Mouse (Mus musculus): ENCODE results near the gene B3gnt2. TPM values are rescaled to one million over a fixed set of nuclear protein-coding genes. Genes with fewer than 3 reads are reported as not detected.
"Not testable (repeated sequence)": the region's sequence is repeated elsewhere in the genome, so short reads cannot be mapped to it uniquely, and the experiment has no call there.

The B3gnt2 gene
- polyA plus RNA-seq, 1 experiment from 2014 or later = 6.9 TPM

DNA sequence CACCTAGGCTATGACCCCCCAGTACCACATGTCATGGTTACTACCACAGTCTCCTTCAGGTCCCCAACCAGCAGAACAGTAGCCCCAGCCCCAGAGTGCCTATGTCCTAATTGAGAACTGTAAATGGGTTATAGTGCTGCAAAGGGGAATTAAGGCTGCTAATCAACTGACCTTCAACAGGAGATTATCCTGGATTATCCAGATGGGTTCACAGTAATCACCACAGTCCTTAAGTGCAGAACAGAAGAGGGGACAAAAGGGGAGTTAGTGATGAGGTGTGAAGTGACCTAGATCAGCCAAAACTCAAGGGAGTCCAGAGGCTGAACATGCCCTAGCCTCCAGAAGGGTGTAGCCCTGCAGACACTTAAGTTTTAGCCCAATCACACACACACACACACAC is 115.4 kb downstream of the B3gnt2 start:
- Histone ChIP-seq H3K36me3 (ENCODE audit: control insufficient read depth, insufficient read depth) (no peaks in the 10 kb centered on the region), H3K27ac (ENCODE audit: low read length) (no peak overlapping the region), H3K9me3 (replicated peaks; ENCODE audit: control insufficient read depth, low read length) (peaks cover 12% of the 10 kb centered on the region), H3K27me3 (ENCODE audit: control insufficient read depth, insufficient read depth, low read length) (no peaks in the 10 kb centered on the region), H3K4me2 (ENCODE audit: low read depth, low read length) (no peak overlapping the region), H3K4me1 (ENCODE audit: control insufficient read depth, insufficient read depth, low read length) (no peaks in the 10 kb centered on the region), H3K4me3 (ENCODE audit: low read length) (no peak overlapping the region), H3K9ac (ENCODE audit: low read length) (no peak overlapping the region)
- ATAC-seq (replicated peaks; ENCODE audit: extremely low read depth, insufficient read depth, low FRiP score) = no peak

DNA sequence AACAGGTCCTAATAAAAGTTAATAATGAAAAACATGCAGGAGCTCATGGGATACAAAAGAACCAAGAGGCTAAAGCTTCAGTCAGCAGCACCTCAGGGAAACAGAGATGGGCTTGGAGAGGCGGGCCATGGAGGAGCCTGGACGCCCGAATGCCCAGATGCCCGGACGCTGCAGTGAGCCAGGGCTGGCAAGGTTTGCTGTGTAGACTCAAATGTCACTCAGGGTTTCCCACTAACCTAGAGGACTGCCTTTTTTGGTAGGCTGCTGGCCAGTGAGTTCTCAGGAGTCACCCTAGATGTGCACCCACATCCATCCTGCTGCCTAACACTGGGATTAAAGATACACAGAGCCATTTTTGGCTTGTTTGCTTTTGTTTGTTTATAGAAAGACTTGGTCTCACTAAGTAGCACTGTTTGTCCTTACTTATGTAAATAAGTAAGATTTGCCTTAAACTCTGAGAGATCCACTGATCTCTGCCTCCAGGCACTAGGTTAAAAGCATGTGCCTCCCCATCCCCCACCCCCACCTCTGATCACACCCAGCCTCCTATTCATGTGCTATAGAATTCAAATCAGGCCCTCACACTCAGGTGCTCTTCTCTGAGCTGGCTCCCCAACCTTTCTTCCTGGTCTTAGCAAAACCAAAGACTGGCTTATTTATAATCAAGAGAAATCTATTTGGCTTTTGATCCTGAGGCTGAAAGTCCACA is 117.0 kb downstream of the B3gnt2 start:
- Histone ChIP-seq H3K27ac (ENCODE audit: low read length) (no peak overlapping the region), H3K4me3 (ENCODE audit: low read length) (no peak overlapping the region), H3K4me2 (ENCODE audit: low read depth, low read length) (no peak overlapping the region), H3K27me3 (ENCODE audit: control insufficient read depth, insufficient read depth, low read length) (no peaks in the 10 kb centered on the region), H3K9ac (ENCODE audit: low read length) (no peak overlapping the region), H3K4me1 (ENCODE audit: control insufficient read depth, insufficient read depth, low read length) (no peaks in the 10 kb centered on the region), H3K36me3 (ENCODE audit: control insufficient read depth, insufficient read depth) (no peaks in the 10 kb centered on the region), H3K9me3 (replicated peaks; ENCODE audit: control insufficient read depth, low read length) (peaks cover 12% of the 10 kb centered on the region)
- ATAC-seq (replicated peaks; ENCODE audit: extremely low read depth, insufficient read depth, low FRiP score) = no peak
- WGBS = 72% methylated on average over 5 of the region's 5 CpGs

DNA sequence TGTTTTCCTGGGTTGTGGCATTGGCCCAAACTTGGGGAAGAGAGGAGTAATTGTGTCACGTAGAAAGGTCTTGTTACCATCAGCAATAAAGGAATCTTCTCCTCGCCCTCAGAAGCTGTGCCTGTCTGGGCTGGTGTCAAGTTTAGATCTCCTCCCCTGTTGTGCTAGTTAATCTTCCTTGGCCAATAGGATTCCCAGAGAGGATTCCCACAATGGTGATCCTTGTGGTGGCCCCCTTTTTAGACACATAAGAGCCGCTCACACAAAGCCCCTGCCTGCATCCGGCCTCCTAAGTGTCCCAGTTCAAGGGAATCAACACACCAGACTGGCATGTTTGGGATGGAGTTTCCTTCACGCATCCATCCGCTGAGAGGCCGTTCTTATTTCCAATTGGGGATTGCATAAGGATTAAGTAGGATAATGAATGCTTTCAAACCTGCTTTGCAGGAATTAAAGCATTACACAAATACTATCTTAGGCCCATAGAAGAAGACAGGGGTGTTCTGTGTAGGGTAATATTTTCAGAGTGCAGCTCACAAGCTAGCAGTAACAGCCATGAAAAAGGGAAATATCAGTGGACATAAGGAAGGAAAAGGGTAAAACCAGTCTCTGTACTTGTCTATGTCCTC is 118.6 kb downstream of the B3gnt2 start:
- Histone ChIP-seq H3K4me3 (ENCODE audit: low read length) (no peak overlapping the region), H3K9me3 (replicated peaks; ENCODE audit: control insufficient read depth, low read length) (peaks cover 12% of the 10 kb centered on the region), H3K9ac (ENCODE audit: low read length) (no peak overlapping the region), H3K4me2 (ENCODE audit: low read depth, low read length) (no peak overlapping the region), H3K27ac (ENCODE audit: low read length) (no peak overlapping the region), H3K27me3 (ENCODE audit: control insufficient read depth, insufficient read depth, low read length) (no peaks in the 10 kb centered on the region), H3K4me1 (ENCODE audit: control insufficient read depth, insufficient read depth, low read length) (no peaks in the 10 kb centered on the region), H3K36me3 (ENCODE audit: control insufficient read depth, insufficient read depth) (no peaks in the 10 kb centered on the region)
- WGBS = 70% methylated on average over 7 of the region's 7 CpGs
- no peak for ATAC-seq (replicated peaks; ENCODE audit: extremely low read depth, insufficient read depth, low FRiP score)

DNA sequence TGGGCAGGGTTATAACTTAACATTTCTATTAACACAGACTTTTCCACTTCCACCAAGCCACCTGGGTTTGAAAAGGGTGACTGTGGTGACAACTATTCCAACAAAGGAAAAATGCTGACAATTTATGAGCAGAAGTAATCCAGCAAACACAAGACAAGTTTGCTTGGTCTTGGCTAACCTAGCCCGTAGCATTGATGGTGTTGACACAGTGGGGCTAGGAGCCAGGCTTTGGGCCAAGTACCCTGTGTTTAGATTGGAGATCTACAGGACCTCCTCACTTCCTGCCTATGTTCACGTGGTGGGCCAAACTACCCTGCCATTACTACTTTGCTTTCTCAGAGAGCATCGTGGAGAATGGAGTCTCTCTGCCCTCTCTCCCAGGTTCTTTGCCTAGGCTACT is 119.3 kb downstream of the B3gnt2 start:
- 47% methylated on average over 3 of the region's 3 CpGs for WGBS
- ATAC-seq (replicated peaks; ENCODE audit: extremely low read depth, insufficient read depth, low FRiP score) = no peak

DNA sequence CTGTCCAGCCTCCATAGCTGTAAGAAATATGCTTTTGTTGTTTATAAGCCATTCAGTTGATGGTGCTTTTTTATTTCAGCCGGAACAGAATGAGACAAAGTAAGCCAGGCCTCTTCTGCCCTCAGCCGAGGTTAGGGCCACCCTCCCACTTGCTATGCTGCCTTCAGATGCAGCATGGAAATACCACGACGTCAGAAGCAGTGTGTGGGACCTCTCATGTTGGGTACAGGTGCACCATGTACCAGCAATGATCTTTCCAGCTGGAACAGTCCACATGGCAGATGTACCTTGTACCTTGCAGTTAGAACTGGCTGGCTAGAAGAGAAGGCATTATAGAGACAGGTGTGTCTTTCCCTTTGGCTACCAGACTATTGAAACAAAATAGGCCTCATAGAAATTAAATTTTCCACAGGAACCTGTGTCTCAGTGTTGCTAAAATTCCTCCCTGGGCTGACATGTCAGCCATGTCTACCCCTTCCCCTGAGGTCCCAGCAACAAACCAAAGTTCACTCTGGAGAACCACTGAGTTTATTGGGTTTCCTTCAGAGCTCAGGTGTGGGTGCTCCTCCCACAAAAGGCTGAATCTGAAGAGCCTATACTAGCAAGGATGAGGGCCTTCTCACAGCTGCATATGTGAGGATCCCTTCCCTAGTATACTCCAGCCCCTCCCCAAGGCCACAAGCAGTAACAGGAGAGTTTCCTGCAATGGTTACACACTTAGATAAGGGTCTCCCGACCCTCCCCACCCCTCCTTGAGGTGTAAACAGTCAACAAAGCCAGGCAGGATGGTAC is 121.1 kb downstream of the B3gnt2 start:
- Histone ChIP-seq H3K27me3 (ENCODE audit: control insufficient read depth, insufficient read depth, low read length) (no peaks in the 10 kb centered on the region), H3K9ac (ENCODE audit: low read length) (no peak overlapping the region), H3K4me3 (ENCODE audit: low read length) (no peak overlapping the region), H3K4me2 (ENCODE audit: low read depth, low read length) (no peak overlapping the region), H3K4me1 (ENCODE audit: control insufficient read depth, insufficient read depth, low read length) (no peaks in the 10 kb centered on the region), H3K36me3 (ENCODE audit: control insufficient read depth, insufficient read depth) (no peaks in the 10 kb centered on the region), H3K9me3 (replicated peaks; ENCODE audit: control insufficient read depth, low read length) (no peaks in the 10 kb centered on the region), H3K27ac (ENCODE audit: low read length) (no peak overlapping the region)
- 63% methylated on average over 5 of the region's 5 CpGs for WGBS
- no peak for ATAC-seq (replicated peaks; ENCODE audit: extremely low read depth, insufficient read depth, low FRiP score)

More for the DNA sequence above, 119.3 kb downstream of the B3gnt2 start:
- no peak overlapping the region for H3K4me2 ChIP-seq (ENCODE audit: low read depth, low read length)
- peaks cover 9% of the 10 kb centered on the region for H3K9me3 ChIP-seq (replicated peaks; ENCODE audit: control insufficient read depth, low read length)
- no peak overlapping the region for H3K27ac ChIP-seq (ENCODE audit: low read length)
- H3K27me3 ChIP-seq (ENCODE audit: control insufficient read depth, insufficient read depth, low read length) = no peaks in the 10 kb centered on the region
- no peak overlapping the region for H3K4me3 ChIP-seq (ENCODE audit: low read length)
- no peaks in the 10 kb centered on the region for H3K36me3 ChIP-seq (ENCODE audit: control insufficient read depth, insufficient read depth)
- no peaks in the 10 kb centered on the region for H3K4me1 ChIP-seq (ENCODE audit: control insufficient read depth, insufficient read depth, low read length)
- H3K9ac ChIP-seq (ENCODE audit: low read length) = no peak overlapping the region

DNA sequence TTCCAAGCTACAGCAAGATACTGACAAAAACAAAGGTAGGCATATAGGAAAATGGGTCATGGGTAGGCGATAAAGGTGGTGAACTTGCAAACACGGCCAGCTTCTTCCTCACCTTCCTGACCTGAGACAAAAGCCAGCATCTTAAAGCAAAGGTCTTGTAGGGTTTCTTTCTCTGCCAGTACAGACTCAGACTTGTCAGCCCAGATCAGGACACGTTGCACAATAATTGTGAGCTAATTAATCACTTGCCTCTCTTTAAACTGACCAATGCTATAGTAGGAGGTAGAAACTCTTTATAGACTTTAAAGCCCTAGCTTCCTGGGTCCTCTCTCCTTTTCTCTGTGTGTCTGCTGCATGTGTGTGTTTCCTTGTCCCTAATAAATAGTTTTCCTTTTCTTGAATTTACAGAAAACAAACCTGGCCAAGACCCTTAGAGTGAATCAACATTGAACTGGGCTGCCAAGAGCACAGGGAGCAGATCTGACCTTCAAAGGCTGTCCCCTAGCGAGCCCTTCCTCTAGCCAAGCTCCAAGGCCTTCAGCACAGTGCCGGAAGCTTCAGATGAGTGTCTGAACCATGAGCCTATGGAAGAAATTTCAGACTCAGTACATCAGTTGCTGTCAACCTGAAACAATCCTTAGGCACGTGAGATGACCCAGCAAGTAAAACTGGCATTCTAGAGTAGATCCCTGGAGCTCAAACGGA is 124.1 kb downstream of the B3gnt2 start:
- ATAC-seq (replicated peaks; ENCODE audit: extremely low read depth, insufficient read depth, low FRiP score) = no peak

DNA sequence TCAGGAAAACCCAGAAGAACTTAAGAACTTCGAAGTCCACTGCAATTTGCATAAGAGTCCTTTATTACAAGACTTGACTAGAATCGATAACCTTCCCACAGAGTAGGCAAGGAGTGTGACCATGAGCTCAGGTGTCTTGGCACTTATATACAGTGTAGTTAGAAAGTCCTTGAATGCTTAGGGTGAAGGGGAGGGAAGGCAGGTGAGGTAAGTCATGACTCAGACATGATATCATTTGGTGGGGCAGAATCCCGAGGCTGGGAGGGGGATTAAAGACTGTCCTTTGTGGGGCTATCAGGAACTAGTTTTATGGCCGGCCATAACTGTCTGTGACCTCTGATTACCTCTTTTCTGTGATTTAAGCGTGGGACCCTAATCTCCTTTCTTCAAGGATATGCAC is 125.6 kb downstream of the B3gnt2 start:
- not testable (repeated sequence) for ATAC-seq (replicated peaks; ENCODE audit: extremely low read depth, insufficient read depth, low FRiP score); H3K27ac ChIP-seq (ENCODE audit: low read length); H3K4me2 ChIP-seq (ENCODE audit: low read depth, low read length); H3K36me3 ChIP-seq (ENCODE audit: control insufficient read depth, insufficient read depth); H3K4me1 ChIP-seq (ENCODE audit: control insufficient read depth, insufficient read depth, low read length); H3K9me3 ChIP-seq (replicated peaks; ENCODE audit: control insufficient read depth, low read length); H3K9ac ChIP-seq (ENCODE audit: low read length); H3K4me3 ChIP-seq (ENCODE audit: low read length); H3K27me3 ChIP-seq (ENCODE audit: control insufficient read depth, insufficient read depth, low read length)
- 76% methylated on average over 5 of the region's 5 CpGs for WGBS

More for the DNA sequence above, 124.1 kb downstream of the B3gnt2 start:
- no peaks in the 10 kb centered on the region for H3K27me3 ChIP-seq (ENCODE audit: control insufficient read depth, insufficient read depth, low read length)
- H3K27ac ChIP-seq (ENCODE audit: low read length) = no peak overlapping the region
- no peak overlapping the region for H3K9ac ChIP-seq (ENCODE audit: low read length)
- no peaks in the 10 kb centered on the region for H3K36me3 ChIP-seq (ENCODE audit: control insufficient read depth, insufficient read depth)
- 79% methylated on average over 7 of the region's 7 CpGs for WGBS
- H3K4me2 ChIP-seq (ENCODE audit: low read depth, low read length) = no peak overlapping the region
- no peaks in the 10 kb centered on the region for H3K4me1 ChIP-seq (ENCODE audit: control insufficient read depth, insufficient read depth, low read length)
- no peaks in the 10 kb centered on the region for H3K9me3 ChIP-seq (replicated peaks; ENCODE audit: control insufficient read depth, low read length)
- H3K4me3 ChIP-seq (ENCODE audit: low read length) = no peak overlapping the region

DNA sequence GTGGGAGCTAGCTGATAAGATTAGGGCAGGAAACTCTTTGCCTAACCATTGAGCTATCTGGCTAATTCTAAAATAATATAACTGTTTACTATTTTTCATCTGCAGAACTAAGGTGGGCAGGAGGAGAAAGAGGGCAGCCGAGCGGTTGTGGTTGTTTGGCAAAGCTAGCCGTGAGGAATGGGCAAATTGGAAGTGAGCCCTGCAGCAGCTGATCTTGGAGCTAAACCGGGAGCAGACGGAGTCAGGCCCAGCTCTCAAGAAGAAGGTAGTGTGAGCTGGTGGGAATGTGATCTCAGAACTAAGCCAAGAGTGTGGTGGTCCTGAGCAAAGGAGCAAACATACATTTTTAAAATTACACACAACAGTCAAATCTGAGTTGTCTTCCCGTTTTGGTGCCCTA is 126.8 kb downstream of the B3gnt2 start:
- no peaks in the 10 kb centered on the region for H3K36me3 ChIP-seq (ENCODE audit: control insufficient read depth, insufficient read depth)
- H3K27me3 ChIP-seq (ENCODE audit: control insufficient read depth, insufficient read depth, low read length) = no peaks in the 10 kb centered on the region
- H3K4me1 ChIP-seq (ENCODE audit: control insufficient read depth, insufficient read depth, low read length) = no peaks in the 10 kb centered on the region
- no peak overlapping the region for H3K4me3 ChIP-seq (ENCODE audit: low read length)
- H3K9ac ChIP-seq (ENCODE audit: low read length) = no peak overlapping the region
- ATAC-seq (replicated peaks; ENCODE audit: extremely low read depth, insufficient read depth, low FRiP score) = no peak
- H3K9me3 ChIP-seq (replicated peaks; ENCODE audit: control insufficient read depth, low read length) = no peaks in the 10 kb centered on the region
- H3K27ac ChIP-seq (ENCODE audit: low read length) = no peak overlapping the region
- 83% methylated on average over 6 of the region's 6 CpGs for WGBS
- H3K4me2 ChIP-seq (ENCODE audit: low read depth, low read length) = no peak overlapping the region

All from heart, embryonic 16.5 days (tissue).